Mouse (Mus musculus): ENCODE data around the gene Lmo3.

DNA sequence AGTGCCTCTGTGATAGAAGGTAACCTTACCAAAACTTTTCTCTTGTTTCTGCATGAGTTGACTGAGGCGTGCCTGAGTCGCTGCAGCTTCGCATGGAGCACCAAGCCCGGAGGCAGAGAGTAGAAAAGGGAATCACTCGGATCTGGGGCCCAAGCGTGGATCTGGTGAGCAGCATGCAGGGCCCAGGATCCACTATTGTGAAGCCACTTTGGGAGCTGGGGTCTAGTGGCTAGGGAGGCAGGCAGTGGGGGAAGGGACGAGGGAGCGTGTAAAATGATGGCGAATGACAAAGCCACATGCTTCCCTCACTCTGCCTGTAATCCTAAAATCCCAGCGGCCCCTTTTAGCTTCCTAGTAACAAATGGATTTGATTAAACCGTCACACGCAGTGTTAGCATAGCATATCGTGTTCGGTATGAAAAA lies 160.6 kb downstream of the Lmo3 start:
- TF ChIP-seq CTCF (IDR thresholded peaks at IDR 0.05; ENCODE audit: low read depth, low read length) (no peak), POLR2A (IDR thresholded peaks at IDR 0.05; ENCODE audit: borderline replicate concordance, low read depth, low read length) (no peak)

All from bone marrow macrophage, adult 2 months (primary cell).